Mouse (Mus musculus): ENCODE data around the gene Plekhg6. TPM values are rescaled to one million over a fixed set of nuclear protein-coding genes. Genes with fewer than 3 reads are reported as not detected.

Plekhg6 gene
- total and polyA plus RNA-seq, 2 experiments from 2014 or later: 0.05 TPM; not detected in 1

GRCm38 (mm10) chr6:125317077-125317476, 63.5 kb downstream of the Plekhg6 start:
- Histone ChIP-seq H3K4me1 (ENCODE audit: control insufficient read depth, insufficient read depth) (peaks cover 28% of the 10 kb centered on the region), H3K27ac (ENCODE audit: low read depth) (no peak overlapping the region), H3K4me2 (ENCODE audit: low read depth, low read length) (no peak overlapping the region), H3K9me3 (replicated peaks; ENCODE audit: control insufficient read depth, low read length) (no peaks in the 10 kb centered on the region), H3K9ac (replicated peaks; ENCODE audit: low read depth, low read length) (no peak overlapping the region), H3K36me3 (replicated peaks; ENCODE audit: control insufficient read depth, insufficient read depth, low read length) (peaks cover under 1% of the 10 kb centered on the region; the same call in 1 of the 2 replicates), H3K4me3 (ENCODE audit: low read depth, low read length) (no peak overlapping the region), H3K27me3 (ENCODE audit: control insufficient read depth, insufficient read depth, low read length) (peaks cover 20% of the 10 kb centered on the region)
- ATAC-seq (ENCODE audit: insufficient read depth, low read depth) (no peak), DNase-seq (ENCODE audit: low spot score) (no peak)
- WGBS: 19% methylated on average over 7 of the region's 7 CpGs
- TF ChIP-seq EP300 (IDR thresholded peaks at IDR 0.05; ENCODE audit: low read depth): no peak
- no peak for TF ChIP-seq CTCF (IDR thresholded peaks at IDR 0.05; ENCODE audit: low read depth)

DNA sequence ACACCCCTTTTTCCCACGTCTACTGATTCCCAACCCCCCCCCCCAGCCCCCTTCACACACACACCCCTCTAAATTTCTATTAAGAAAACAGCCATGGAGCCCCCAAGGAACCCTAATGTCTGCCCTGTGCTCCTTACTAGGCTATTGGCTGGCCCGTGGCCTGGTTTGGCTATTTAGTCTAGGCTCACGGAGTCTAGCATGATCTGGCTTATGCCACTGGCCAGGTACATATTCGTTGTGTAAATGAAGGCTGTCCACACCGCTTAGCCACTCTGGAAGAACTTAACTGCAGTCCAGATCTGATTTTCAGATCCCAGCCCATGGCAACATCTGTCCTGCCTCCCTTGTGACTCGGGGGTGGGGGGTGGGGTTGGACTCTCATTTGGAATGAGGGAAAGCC, 65.8 kb downstream of the Plekhg6 start:
- TF ChIP-seq CTCF (IDR thresholded peaks at IDR 0.05; ENCODE audit: low read depth): no peak
- TF ChIP-seq EP300 (IDR thresholded peaks at IDR 0.05; ENCODE audit: low read depth): no peak
- Histone ChIP-seq H3K4me3 (ENCODE audit: low read depth, low read length) (no peak overlapping the region), H3K36me3 (replicated peaks; ENCODE audit: control insufficient read depth, insufficient read depth, low read length) (peaks cover 19% of the 10 kb centered on the region), H3K9me3 (replicated peaks; ENCODE audit: control insufficient read depth, low read length) (no peaks in the 10 kb centered on the region), H3K9ac (replicated peaks; ENCODE audit: low read depth, low read length) (no peak overlapping the region), H3K27me3 (ENCODE audit: control insufficient read depth, insufficient read depth, low read length) (no peaks in the 10 kb centered on the region), H3K4me2 (ENCODE audit: low read depth, low read length) (no peak overlapping the region), H3K4me1 (ENCODE audit: control insufficient read depth, insufficient read depth) (peaks cover 22% of the 10 kb centered on the region), H3K27ac (ENCODE audit: low read depth) (no peak overlapping the region)
- 81% methylated on average over 6 of the region's 6 CpGs for WGBS
- ATAC-seq (ENCODE audit: insufficient read depth, low read depth): no peak
- no peak for DNase-seq (ENCODE audit: low spot score)

DNA sequence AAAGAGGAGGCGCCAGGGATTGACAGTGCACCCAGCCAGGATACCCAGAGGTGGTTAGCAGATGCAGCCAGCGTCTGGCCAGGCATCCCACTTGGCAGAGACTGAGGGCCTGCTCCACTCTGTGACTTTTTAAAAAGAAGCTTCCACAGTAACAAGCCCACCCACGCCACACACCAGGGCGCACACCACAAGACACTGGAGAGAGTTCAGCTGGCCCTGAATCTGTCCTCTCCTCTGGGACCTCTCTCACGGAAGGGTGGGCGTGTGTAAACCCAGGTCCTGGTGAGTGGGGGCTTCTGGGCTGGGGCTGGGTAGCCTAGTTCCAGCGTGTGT, 66.4 kb downstream of the Plekhg6 start:
- H3K27ac ChIP-seq (ENCODE audit: low read depth): peak overlapping the region; percentile 64
- H3K27me3 ChIP-seq (ENCODE audit: control insufficient read depth, insufficient read depth, low read length): no peaks in the 10 kb centered on the region
- peaks cover 21% of the 10 kb centered on the region for H3K4me1 ChIP-seq (ENCODE audit: control insufficient read depth, insufficient read depth)
- peaks cover 25% of the 10 kb centered on the region for H3K36me3 ChIP-seq (replicated peaks; ENCODE audit: control insufficient read depth, insufficient read depth, low read length)
- TF ChIP-seq CTCF (IDR thresholded peaks at IDR 0.05; ENCODE audit: low read depth) (no peak), EP300 (IDR thresholded peaks at IDR 0.05; ENCODE audit: low read depth) (no peak)
- H3K4me3 ChIP-seq (ENCODE audit: low read depth, low read length): peak overlapping the region; percentile 63
- peak overlapping the region; percentile 84 for H3K4me2 ChIP-seq (ENCODE audit: low read depth, low read length)
- peak overlapping the region; percentile 85 for H3K9ac ChIP-seq (replicated peaks; ENCODE audit: low read depth, low read length)
- ATAC-seq (ENCODE audit: insufficient read depth, low read depth) (peak; percentile 9), DNase-seq (ENCODE audit: low spot score) (no peak)
- no peaks in the 10 kb centered on the region for H3K9me3 ChIP-seq (replicated peaks; ENCODE audit: control insufficient read depth, low read length)
- WGBS: 56% methylated on average over 7 of the region's 7 CpGs

- Histone ChIP-seq H3K36me3 (replicated peaks; ENCODE audit: control insufficient read depth, insufficient read depth, low read length) (peaks cover 29% of the 10 kb centered on the region), H3K27me3 (ENCODE audit: control insufficient read depth, insufficient read depth, low read length) (no peaks in the 10 kb centered on the region), H3K4me2 (ENCODE audit: low read depth, low read length) (peak within 1 kb of the TSS; percentile 84), H3K9me3 (replicated peaks; ENCODE audit: control insufficient read depth, low read length) (no peaks in the 10 kb centered on the region), H3K27ac (ENCODE audit: low read depth) (peak within 1 kb of the TSS; percentile 77), H3K4me3 (ENCODE audit: low read depth, low read length) (peak within 1 kb of the TSS; percentile 63), H3K4me1 (ENCODE audit: control insufficient read depth, insufficient read depth) (peaks cover 21% of the 10 kb centered on the region), H3K9ac (replicated peaks; ENCODE audit: low read depth, low read length) (peak within 1 kb of the TSS; percentile 85)
- TF ChIP-seq CTCF (IDR thresholded peaks at IDR 0.05; ENCODE audit: low read depth) (no peak), EP300 (IDR thresholded peaks at IDR 0.05; ENCODE audit: low read depth) (peak; percentile 70)
- ATAC-seq (ENCODE audit: insufficient read depth, low read depth) (peak; percentile 95), DNase-seq (ENCODE audit: low spot score) (peak; percentile 91)
- 2% methylated on average over 41 of the region's 46 CpGs for WGBS
Observed at GRCm38 (mm10) chr6:125313546-125314230, 66.9 kb downstream of the Plekhg6 start, which contains the start of gene Ltbr. Gene Ltbr, minus strand, starts transcription at chr6:125313885.

Other genes starting within 250 kb of the Plekhg6 start
- gene Nop2, start 248.9 kb downstream of the Plekhg6 start, total RNA-seq (2014; rRNA removed; ENCODE audit: low replicate concordance): 21.4 and 22.9 TPM in 2 replicates
- 20.6 and 25.3 TPM in 2 replicates for gene Nop2, start 248.9 kb downstream of the Plekhg6 start, polyA plus RNA-seq (2015; fragmentation: Nextera tagmentation; extraction: Ambion mirVana)
- gene Iffo1, start 235.6 kb downstream of the Plekhg6 start, total RNA-seq (2014; rRNA removed; ENCODE audit: low replicate concordance): 10.6 and 41.9 TPM in 2 replicates
- 10.5 and 12.3 TPM in 2 replicates for gene Iffo1, start 235.6 kb downstream of the Plekhg6 start, polyA plus RNA-seq (2015; fragmentation: Nextera tagmentation; extraction: Ambion mirVana)
- gene Gapdh, start 214.3 kb downstream of the Plekhg6 start, total RNA-seq (2014; rRNA removed; ENCODE audit: low replicate concordance): 6,647 and 7,476 TPM in 2 replicates
- gene Gapdh, start 214.3 kb downstream of the Plekhg6 start, polyA plus RNA-seq (2015; fragmentation: Nextera tagmentation; extraction: Ambion mirVana): 3,728 and 4,065 TPM in 2 replicates
- 85.4 and 98.0 TPM in 2 replicates for gene Ncapd2, start 189.1 kb downstream of the Plekhg6 start, total RNA-seq (2014; rRNA removed; ENCODE audit: low replicate concordance)
- gene Ncapd2, start 189.1 kb downstream of the Plekhg6 start, polyA plus RNA-seq (2015; fragmentation: Nextera tagmentation; extraction: Ambion mirVana): 24.5 and 26.3 TPM in 2 replicates
- gene Mrpl51, start 189.0 kb downstream of the Plekhg6 start, total RNA-seq (2014; rRNA removed; ENCODE audit: low replicate concordance): 109 and 165 TPM in 2 replicates
- 426 and 447 TPM in 2 replicates for gene Mrpl51, start 189.0 kb downstream of the Plekhg6 start, polyA plus RNA-seq (2015; fragmentation: Nextera tagmentation; extraction: Ambion mirVana)
- 3.6 and 8.2 TPM in 2 replicates for gene Vamp1, start 165.2 kb downstream of the Plekhg6 start, total RNA-seq (2014; rRNA removed; ENCODE audit: low replicate concordance)
- 5.0 and 5.4 TPM in 2 replicates for gene Vamp1, start 165.2 kb downstream of the Plekhg6 start, polyA plus RNA-seq (2015; fragmentation: Nextera tagmentation; extraction: Ambion mirVana)
- 0.93 and 4.5 TPM in 2 replicates for gene Tapbpl, start 148.9 kb downstream of the Plekhg6 start, total RNA-seq (2014; rRNA removed; ENCODE audit: low replicate concordance)
- 3.9 and 4.5 TPM in 2 replicates for gene Tapbpl, start 148.9 kb downstream of the Plekhg6 start, polyA plus RNA-seq (2015; fragmentation: Nextera tagmentation; extraction: Ambion mirVana)
- 3.4 TPM in 1 of 2 replicates, not detected in the other for gene Cd27, start 143.8 kb downstream of the Plekhg6 start, total RNA-seq (2014; rRNA removed; ENCODE audit: low replicate concordance)
- gene Cd27, start 143.8 kb downstream of the Plekhg6 start, polyA plus RNA-seq (2015; fragmentation: Nextera tagmentation; extraction: Ambion mirVana): 1.3 and 1.6 TPM in 2 replicates
- gene Tuba3a, start 94.8 kb downstream of the Plekhg6 start, total RNA-seq (2014; rRNA removed; ENCODE audit: low replicate concordance): not detected in 2 replicates
- gene Tuba3a, start 94.8 kb downstream of the Plekhg6 start, polyA plus RNA-seq (2015; fragmentation: Nextera tagmentation; extraction: Ambion mirVana): not detected in 2 replicates
- gene Ltbr, start 66.9 kb downstream of the Plekhg6 start, total RNA-seq (2014; rRNA removed; ENCODE audit: low replicate concordance): 76.7 and 93.9 TPM in 2 replicates
- gene Ltbr, start 66.9 kb downstream of the Plekhg6 start, polyA plus RNA-seq (2015; fragmentation: Nextera tagmentation; extraction: Ambion mirVana): 37.7 and 38.3 TPM in 2 replicates
- gene Scnn1a, start 60.1 kb downstream of the Plekhg6 start, total RNA-seq (2014; rRNA removed; ENCODE audit: low replicate concordance): 0.46 and 1.3 TPM in 2 replicates
- gene Scnn1a, start 60.1 kb downstream of the Plekhg6 start, polyA plus RNA-seq (2015; fragmentation: Nextera tagmentation; extraction: Ambion mirVana): 0.37 and 0.46 TPM in 2 replicates
- 37.1 and 52.8 TPM in 2 replicates for gene Tnfrsf1a, start 31.4 kb downstream of the Plekhg6 start, total RNA-seq (2014; rRNA removed; ENCODE audit: low replicate concordance)
- 39.8 and 40.1 TPM in 2 replicates for gene Tnfrsf1a, start 31.4 kb downstream of the Plekhg6 start, polyA plus RNA-seq (2015; fragmentation: Nextera tagmentation; extraction: Ambion mirVana)
- 51.9 and 72.4 TPM in 2 replicates for gene Cd9, start 114.0 kb upstream of the Plekhg6 start, total RNA-seq (2014; rRNA removed; ENCODE audit: low replicate concordance)
- gene Cd9, start 114.0 kb upstream of the Plekhg6 start, polyA plus RNA-seq (2015; fragmentation: Nextera tagmentation; extraction: Ambion mirVana): 99.3 and 99.4 TPM in 2 replicates
- gene Vwf, start 166.0 kb upstream of the Plekhg6 start, total RNA-seq (2014; rRNA removed; ENCODE audit: low replicate concordance): 70.5 and 99.9 TPM in 2 replicates
- 21.9 and 25.3 TPM in 2 replicates for gene Vwf, start 166.0 kb upstream of the Plekhg6 start, polyA plus RNA-seq (2015; fragmentation: Nextera tagmentation; extraction: Ambion mirVana)